Mouse (Mus musculus) forelimb bud, embryonic 11.5 days (tissue): Measurements from ENCODE around the gene Ugcg.

Source experiments
- DNase-seq: peaks from one replicate; pipeline ENCODE4 v3.0.0-alpha.2; 2012; ENCODE audit warnings: low read depth, low spot score

The Ugcg gene

DNA sequence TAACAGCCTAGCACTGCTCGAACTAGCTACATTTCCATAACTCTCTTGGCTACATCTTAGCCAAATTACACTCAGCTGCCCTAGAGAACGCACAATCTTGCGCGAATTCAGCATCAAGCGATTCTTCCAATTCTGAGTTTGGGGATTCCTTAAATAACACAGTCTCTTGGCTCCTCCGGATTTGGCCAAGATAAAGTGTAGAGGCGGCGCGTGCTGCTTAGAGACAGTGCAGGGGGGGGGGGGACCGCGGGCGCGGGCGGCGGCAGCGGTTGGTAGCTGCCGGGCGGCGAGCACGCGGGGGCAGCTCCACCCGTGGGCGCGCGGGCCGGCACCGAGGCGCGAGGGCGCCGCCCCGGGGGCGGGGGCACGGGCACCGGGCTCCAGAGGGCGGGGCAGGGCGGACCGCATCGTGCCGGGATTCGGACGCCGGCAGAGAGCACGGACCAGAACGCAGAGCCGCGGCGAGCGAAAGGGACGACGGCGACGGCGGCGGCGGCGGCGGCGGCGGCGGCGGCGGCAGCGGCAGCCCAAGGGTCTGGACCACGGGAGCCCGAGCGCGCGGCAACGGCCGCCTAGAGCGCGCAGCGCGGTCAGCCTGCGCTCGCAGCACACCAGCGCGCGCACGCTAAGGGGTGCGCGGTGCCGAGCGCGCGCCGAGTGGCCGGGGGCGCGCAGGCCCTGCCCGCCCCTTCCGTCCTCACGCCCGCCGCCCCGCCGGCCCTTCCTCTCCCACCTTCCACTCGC lies at the start of gene Ugcg:
TSS of gene Ugcg (plus strand) at position 456 of the 744 bp plus-strand sequence.
- DNase-seq = peak; percentile 80

DNA sequence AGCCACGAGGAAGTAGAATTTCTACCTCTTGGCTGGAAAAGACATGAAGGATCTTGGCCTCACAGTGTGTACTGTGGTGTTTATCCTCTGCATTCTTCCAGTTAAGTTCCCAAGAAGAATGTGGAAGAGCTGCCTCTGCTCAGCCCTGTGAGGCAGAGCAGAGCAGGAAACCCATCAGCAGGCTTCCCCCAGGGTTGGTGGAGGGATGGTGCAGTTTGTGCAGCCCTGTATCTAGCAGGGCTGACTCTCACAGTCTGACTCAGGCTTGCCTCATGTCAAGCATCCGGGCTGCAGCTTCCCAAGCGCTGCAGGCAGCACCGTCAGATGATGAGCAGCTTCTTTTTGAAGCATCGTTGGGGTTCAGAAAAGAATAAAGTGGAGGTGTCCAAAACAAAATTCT lies 40.0 kb upstream of the Ugcg start:
- no peak for DNase-seq

DNA sequence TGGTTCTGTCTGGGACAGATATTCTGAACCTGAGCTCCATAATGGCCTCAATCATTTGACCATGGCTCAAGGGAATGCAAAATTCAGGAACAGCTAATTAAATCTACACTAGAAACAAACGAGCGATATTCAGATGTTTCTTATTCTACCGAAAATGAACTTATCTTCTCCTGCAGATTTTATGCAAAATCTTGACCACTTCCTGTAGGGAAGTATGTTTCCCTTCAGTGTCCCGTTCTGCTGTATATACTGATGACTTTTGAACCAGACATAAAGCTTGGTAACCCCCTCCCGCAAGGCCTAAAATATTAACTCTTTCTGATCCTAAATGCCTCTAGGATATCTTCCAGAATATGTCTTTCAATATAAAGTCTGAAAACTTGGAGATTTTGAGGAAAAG lies 38.1 kb upstream of the Ugcg start:
- DNase-seq = no peak

DNA sequence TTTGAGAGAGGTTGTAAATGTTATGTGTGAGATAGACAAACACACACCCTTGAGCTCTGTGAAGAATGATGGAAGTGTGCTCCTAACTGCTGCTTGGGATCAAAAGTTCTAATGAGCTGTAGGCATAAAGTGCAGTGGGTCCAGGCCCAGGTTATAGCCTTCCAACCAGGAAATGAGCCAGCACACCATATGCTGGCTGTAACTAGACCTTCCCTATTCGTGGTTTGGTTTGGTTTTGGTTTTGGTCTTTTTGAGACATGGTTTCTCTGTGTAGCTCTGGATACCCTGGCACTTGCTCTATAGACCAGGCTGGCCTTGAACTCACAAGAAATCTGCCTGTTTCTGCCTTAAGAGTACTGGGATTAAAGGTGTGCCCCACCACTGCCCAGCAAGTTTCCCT lies 37.1 kb upstream of the Ugcg start:
- no peak for DNase-seq

DNA sequence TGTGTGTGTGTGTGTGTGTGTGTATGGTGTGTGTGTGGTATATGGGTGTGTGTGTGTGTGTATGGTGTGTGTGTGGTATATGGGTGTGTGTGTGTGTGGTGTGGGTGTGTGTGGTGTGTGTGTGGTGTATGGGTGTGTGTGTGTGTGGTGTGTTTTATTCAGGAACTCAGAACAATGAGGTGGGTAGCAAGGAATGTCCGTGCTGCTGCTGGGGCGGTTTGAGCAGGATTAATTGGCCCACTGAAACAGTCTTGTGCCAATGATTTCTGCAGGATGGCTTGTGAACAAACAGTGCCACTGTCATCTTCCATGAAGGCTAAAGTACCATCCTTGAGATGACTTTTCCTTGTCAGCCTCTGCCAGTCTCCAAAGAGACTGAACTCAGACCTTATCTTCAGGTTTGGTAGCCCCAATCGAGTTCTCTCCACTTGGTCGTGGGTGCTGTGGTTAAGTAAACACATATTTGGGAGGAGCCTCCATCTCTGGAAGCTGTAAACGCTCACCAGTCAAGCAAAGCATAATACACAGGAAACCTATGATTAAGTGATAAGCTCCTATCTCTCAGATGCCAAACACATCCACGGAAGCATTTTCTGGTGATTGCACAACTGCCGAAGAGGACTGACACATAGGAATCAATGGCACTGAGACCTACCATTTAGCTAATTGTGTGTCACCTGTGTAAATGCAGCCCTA lies 32.0 kb upstream of the Ugcg start:
- no peak for DNase-seq

DNA sequence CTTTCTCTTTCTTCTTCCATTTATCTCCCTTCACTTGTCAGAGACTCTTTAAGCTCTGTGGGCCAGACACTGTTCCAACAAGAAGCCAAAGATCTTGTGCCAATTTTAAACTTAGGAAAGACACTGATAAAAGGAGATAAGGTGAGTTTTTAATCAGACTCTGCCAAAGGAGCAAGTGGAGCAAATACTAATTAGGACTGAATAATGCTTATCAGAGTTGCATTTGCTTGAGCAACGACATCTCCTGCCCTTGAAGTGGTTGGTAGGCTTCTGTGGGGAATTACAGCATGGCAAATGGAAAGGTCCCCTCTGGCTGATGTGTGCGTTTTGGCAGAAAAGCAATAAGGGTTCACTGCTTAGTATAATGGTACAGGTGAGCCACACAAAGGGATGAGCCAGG lies 31.4 kb upstream of the Ugcg start:
- DNase-seq = no peak

DNA sequence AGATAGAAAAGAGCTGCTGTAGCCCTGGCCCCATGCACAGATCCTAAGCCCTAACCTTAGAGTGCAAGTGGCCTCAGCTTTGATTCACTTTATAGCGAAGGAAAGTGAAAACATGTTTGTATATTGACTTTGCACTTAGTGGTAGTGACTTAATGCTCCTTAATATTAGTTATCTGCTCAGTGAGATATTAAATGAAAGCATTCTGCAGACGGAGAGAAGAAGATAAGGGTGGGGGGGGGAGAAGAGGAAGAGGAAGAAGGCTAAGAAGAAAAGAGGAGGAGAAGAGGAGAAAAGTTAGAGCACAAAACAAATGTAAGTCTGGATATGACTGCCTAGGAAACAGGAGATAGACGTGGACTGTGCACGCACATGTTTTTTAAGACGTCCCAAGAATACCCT lies 28.8 kb upstream of the Ugcg start:
- DNase-seq = no peak

DNA sequence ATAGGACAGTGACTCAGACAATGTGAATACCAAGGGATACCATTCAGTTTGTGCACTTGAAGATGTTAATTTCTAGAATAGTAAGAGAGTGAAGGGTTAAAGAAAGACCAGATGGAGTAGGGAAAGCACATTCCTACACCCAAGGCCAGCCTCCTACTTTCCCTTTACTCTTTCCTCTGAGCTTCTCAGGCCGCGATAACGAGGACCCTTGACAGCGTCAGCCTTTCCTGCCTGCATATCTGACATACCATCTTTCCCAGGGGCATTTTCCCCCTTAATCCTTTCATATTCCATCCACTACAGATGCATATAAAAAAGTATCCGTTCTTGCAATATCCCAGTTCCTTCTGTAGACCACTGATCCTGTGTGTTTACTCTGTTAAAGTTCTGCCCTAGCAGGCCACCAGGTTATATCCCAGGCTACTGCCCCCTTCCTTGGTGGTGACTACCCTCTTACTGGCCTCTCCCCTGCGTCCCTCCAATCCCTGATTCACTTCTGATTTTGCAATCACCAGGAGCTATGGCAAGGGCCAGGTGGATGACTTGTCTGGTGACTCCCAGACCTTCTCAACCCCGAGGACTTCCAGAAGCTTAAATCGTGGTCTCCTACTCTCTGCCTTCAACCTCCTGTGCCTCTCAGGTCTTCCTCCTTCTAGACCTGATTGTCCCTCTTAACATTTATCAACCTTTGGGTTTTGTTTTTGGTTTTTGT lies 27.9 kb upstream of the Ugcg start:
- no peak for DNase-seq

DNA sequence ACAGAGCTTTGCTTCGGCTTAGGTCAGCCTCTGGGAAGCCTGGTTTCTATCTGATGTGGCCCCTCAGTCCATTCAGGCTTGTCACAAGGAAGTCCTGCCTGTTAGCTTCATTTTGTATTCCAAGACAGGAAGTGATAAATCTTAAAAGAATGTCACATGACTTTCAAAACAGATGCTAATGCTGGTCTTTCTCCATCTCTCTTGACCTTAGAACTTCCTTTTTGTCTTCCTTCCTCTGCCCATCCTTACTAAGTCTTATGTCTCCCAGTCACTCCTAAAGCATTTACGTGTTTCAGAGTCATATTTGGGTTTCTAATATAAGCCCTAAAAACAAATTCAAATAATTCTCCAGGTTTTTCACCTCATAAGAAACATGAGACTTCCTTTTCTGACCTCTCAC lies 25.0 kb upstream of the Ugcg start:
- DNase-seq = no peak

DNA sequence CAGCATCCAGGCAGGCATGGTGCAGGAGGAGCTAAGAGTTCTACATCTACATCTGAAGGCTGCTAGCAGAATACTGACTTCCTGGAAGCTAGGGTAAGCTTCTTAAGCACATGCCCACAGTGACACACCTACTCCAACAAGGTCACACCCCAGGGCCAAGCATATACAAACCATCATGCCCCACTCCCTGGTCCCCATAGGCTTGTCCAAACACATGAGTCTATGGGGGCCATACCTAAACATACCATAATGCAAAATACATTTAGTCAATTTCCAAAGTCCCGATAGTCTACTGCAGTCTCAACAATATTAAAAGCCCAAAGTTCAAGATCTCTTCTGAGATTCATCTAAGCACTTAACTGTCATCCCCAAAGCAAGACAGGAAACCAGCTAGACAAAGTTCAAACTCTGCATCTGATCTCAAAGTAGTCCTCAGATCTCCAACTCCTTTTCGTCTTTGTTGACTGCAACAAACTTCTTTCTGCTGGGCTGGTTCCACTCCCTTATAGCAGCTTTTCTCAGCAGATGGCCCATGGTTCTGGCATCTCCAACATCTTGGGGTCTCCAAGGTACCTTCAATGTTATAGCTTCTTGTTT lies 21.7 kb upstream of the Ugcg start:
- DNase-seq = no peak

DNA sequence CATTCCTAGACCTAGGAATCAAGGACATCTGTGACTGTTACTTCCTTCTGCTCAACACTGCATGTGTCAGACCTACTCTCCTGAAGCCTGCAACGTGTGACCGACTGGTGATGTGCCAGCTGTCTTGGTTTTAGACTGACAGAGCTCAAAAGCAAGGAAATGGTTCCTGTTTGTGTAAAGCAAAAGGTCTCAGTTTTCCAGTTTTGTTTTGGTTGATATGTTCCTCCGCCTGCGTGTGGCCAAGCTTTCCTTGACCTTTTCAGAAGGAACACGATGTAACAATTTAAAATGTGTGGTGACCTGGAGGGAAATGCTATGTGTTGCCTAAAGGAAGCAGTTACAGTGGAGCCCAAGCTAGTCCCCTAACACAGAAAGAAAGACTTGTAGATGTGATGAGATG lies 19.1 kb upstream of the Ugcg start:
- no peak for DNase-seq

DNA sequence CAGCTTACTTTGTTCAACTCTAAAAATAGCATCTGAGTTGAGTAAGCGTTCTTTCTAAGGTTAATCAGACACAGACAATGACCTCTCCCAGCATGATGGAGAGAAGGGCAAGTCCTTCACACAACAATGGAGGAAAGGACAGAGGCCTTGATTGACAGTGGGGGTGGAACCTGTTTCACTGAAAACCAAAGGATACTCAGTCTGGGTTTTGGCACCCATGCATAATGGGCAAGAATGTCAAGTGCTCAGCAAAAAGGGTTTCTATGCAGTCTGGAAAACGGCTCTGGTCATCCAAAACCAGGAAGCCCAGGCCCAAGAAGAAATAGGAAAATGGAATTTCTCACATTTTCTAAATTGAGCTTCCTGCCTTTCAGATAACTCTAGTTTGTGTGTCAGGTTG lies 16.4 kb upstream of the Ugcg start:
- DNase-seq = no peak

DNA sequence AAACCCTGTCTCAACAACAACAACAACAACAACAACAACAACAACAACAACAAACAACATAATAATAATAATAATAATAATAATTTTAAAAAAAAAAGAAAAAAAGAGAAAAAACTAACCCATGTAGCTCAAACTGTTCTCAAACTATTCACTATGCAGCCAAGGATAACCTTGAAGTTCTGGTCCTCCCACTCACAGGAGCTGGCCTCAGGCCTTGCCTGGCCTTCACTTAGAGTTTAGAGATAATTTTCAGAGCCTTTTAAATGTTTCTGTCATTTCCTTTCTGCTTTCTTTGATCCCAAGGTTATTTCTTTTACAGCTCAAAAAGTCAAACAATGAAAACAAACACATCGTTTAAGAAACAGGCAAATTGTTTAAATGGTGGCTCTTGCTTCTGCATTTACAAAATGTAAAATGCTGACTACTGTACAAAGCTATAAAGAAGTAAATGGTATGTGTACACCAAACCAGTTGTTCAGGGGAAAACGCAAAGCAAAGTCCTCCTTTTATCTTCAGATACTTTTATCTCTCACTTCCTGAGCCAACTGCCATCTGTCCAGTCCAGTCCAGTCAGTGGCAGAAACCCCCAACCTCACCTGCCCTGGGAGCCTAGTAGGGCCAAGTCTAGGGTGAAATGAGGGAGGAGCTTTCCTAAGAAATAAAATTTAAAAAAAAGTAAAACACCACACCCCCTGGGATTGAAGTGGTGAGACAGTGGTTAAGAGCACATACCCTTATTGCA lies 15.7 kb upstream of the Ugcg start:
- no peak for DNase-seq

DNA sequence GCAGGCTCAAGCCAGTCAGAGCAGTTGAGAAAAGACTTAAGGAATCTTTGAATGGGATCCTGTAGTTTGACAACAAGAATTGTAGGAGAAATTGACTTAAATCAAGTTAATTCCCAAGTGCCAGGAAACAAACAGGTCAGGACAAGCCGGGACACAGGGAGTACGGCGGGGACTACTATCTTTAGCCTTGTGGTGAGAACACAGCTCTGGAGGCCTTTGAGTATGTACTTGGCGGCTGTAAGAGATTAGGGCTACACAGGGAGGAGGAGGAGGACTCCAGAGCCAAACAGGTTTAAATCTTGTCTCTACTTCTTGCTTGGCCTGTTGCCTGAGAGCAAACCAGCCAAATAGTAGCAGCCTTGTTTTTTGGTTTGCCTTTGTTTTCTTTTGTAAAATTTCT lies 14.1 kb upstream of the Ugcg start:
- no peak for DNase-seq

DNA sequence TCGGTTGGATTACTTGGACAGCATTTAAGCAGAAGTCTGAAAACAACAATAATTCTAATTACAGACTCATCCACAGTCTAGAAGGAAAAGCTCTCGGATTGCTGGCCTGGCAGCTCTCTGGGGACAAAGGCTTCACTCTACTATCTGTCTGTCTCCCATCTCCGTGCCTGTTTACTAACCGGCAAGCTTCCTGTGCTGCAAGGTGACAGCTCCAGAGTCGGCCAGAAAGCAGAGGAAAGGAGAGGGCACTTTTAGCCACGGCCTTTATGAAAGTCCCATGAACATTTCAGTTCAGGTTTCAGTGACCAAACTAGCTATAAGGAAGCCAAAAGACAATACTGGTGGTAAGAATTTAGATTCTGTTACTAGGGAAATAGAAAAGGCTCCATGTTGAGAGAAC lies 13.1 kb upstream of the Ugcg start:
- no peak for DNase-seq

DNA sequence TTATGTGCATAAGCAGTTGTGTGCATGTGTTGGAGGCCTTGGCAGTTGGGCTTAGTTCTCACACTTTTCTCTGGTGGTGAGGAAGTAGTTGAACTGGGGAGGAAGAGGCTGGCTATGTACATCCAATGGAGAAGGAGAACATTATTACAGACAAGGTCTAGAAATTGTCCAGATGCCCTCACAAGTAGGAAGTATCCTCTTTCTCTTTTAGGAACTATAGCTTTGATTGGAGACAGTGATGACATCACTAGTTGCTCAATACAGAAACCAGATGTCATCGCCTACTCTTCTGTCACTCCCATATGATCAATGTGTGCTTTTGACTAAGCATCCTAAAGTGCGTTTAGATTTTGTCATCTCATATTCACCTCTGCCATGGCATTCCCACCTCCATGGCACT lies 11.5 kb upstream of the Ugcg start:
- no peak for DNase-seq

DNA sequence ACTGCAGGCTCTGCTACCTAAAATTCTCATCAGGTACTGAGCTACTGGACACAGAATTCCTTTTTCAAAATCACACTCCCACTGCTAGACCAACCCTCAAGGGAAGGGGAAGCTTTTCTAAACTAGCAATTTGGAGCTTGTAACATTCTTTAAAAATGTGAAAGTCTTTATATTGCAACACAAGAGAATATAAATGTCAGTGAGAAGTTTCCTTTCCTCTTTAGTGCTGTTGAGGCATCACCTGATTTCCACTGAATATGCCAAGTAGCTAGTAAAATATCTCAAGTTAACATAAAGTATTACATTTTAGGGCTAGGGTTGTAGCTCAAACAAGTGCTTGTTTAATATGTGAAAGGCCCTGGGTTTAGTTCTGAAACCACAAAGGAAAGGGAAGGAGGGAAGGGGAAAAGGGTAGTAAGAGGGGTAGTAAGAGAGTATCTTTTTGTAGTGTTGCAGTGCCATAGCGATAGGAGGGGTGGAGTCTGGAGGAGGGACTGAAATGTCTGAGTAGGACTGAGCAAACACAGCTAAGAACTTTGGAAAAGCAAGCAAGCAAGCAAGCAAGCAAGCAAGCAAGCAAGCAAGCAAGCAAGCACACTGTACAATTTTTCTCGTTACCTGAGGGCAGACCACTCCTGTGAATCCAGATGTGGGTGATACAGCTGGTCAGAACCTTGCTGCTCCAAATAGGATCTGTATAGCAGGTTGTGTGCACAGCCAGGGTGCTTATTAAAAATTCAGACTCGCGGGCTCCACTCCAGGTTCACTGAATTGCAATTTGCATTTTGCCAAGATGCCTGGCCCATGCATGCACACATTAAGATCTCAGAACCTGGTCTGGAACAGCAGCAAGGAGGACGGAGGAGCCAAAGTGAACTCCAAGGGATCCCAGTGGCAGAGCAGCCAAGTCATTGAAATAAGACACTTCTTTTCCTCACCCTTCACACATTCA lies 7.5 kb upstream of the Ugcg start:
- DNase-seq = no peak

DNA sequence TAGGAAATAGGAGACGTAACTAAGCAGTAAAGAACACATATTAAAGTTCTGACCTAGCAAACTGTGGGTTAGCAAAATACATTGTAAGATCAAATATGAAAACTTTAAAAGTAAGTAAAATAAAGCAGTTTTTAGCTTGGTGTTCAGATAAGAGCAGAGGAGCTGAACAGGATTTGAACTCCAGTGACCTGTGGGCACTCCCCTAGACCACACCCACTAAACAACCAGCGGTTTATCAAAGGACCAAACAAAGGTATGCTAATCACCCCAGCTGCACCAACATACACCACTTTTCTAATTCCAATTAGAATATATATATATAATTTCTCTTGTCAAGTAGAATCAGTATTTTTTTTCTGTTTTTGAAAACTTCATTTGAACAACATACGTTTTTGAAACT lies 3.4 kb upstream of the Ugcg start:
- no peak for DNase-seq

DNA sequence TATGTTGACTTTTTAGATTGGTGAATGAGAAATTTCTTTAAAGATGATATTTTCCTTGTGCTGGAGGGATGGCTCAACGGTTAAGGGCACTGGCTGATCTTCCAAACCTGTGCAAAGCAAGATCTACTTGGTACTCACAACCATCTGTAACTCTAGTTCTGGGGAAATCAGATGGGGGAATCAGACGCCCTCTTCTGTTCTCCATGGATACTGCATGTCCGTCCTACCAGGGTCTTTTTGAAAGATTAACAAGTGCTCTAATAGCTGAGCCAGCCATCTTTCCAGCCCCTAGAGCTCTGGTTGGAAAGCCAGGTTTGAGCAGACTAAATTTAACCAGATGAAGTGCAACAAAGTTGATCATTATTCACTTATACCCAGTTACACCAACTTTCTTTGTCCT lies 1.8 kb upstream of the Ugcg start:
- DNase-seq = peak; percentile 69

DNA sequence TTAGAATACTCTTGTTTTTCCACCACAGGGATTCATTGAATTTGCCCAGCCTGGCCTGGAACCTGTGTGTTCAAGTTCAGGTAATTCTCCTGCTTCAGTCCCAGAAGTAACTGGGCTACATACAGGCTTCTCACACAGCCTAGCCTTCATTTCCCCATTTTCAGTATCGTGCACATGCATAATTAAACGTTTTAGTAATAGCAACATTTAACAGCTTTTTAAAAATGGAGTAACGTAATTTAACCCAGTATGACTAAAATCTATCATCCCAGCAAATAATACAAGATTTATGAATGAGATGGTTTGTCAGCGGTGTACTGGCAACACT lies 619 bp upstream of the Ugcg start:
- no peak for DNase-seq
